Mouse (Mus musculus) adipocyte (in vitro differentiated cells): Measurements from ENCODE around the gene Dusp11.
"Not testable (repeated sequence)": the region's sequence is repeated elsewhere in the genome, so short reads cannot be mapped to it uniquely, and the experiment has no call there.

Experiments used
- DNase-seq: peaks from one replicate; pipeline ENCODE4 v3.0.0-alpha.2; 2016; ENCODE audit warnings: low spot score

Dusp11 gene

GRCm38 (mm10) chr6:85935646-85936045, 25.8 kb downstream of the Dusp11 start:
- no peak for DNase-seq

GRCm38 (mm10) chr6:85934047-85934446, 27.4 kb downstream of the Dusp11 start:
- DNase-seq = no peak

- no peak for DNase-seq
Measured at GRCm38 (mm10) chr6:85929312-85929711, 32.2 kb downstream of the Dusp11 start.

GRCm38 (mm10) chr6:85927476-85928464, 33.7 kb downstream of the Dusp11 start:
- no peak for DNase-seq

GRCm38 (mm10) chr6:85926709-85927108, 34.8 kb downstream of the Dusp11 start:
- no peak for DNase-seq

- DNase-seq = no peak
Measured at GRCm38 (mm10) chr6:85923643-85924042, 37.8 kb downstream of the Dusp11 start.

- no peak for DNase-seq
Measured at GRCm38 (mm10) chr6:85919401-85919800, 42.1 kb downstream of the Dusp11 start.

- not testable (repeated sequence) for DNase-seq
Measured at GRCm38 (mm10) chr6:85918341-85918740, 43.1 kb downstream of the Dusp11 start.

- no peak for DNase-seq
Measured at GRCm38 (mm10) chr6:85916596-85916995, 44.9 kb downstream of the Dusp11 start.

GRCm38 (mm10) chr6:85915539-85916513, 45.6 kb downstream of the Dusp11 start, which contains the start of gene Nat8f1:
Gene Nat8f1 (minus strand): TSS chr6:85915687.
- peak; percentile 93 for DNase-seq

- DNase-seq = no peak
Measured at GRCm38 (mm10) chr6:85915141-85915538, 46.3 kb downstream of the Dusp11 start.

GRCm38 (mm10) chr6:85911587-85911986, 49.9 kb downstream of the Dusp11 start, which contains the start of gene Tprkb:
Gene Tprkb (plus strand): TSS chr6:85911865.
- DNase-seq = no peak

GRCm38 (mm10) chr6:85909704-85910103, 51.8 kb downstream of the Dusp11 start:
- DNase-seq = no peak

GRCm38 (mm10) chr6:85908341-85908740, 53.1 kb downstream of the Dusp11 start:
- no peak for DNase-seq

GRCm38 (mm10) chr6:85906911-85907351, 54.5 kb downstream of the Dusp11 start:
- peak; percentile 83 for DNase-seq

GRCm38 (mm10) chr6:85904642-85905061, 56.8 kb downstream of the Dusp11 start, which contains the start of gene Nat8f4:
Gene Nat8f4 (minus strand): TSS chr6:85904884.
- not testable (repeated sequence) for DNase-seq

GRCm38 (mm10) chr6:85902303-85902702, 59.2 kb downstream of the Dusp11 start:
- no peak for DNase-seq

- DNase-seq = peak; percentile 45
Measured at GRCm38 (mm10) chr6:85898596-85899475, 62.6 kb downstream of the Dusp11 start.

- DNase-seq = not testable (repeated sequence)
Measured at GRCm38 (mm10) chr6:85895061-85895648, 66.3 kb downstream of the Dusp11 start.
